Mouse (Mus musculus) c-Kit-positive CD71-positive TER-119-positive erythroid progenitor cells, embryonic 14.5 days (primary cell): ENCODE measurements around the gene Atp13a2.
A peak's percentile ranks its signal among the peaks of the same experiment; 100 is the strongest.

Experiments
- DNase-seq: peaks from one replicate; pipeline ENCODE4 v3.0.0-alpha.2; 2013; ENCODE audit warnings: low spot score

Atp13a2 gene

GRCm38 (mm10) chr4:140986711-140987395 is at the start of gene Atp13a2:
Atp13a2 (plus strand) TSS chr4:140986873.
- peak; percentile 72 for DNase-seq

GRCm38 (mm10) chr4:140944356-140944755 is 42.3 kb upstream of the Atp13a2 start:
- DNase-seq = no peak

- no peak for DNase-seq
These were observed 41.7 kb upstream of the Atp13a2 start for GRCm38 (mm10) chr4:140944961-140945442.

GRCm38 (mm10) chr4:140945571-140945970 is 41.1 kb upstream of the Atp13a2 start:
- DNase-seq = no peak

- DNase-seq = no peak
These were observed 40.6 kb upstream of the Atp13a2 start for GRCm38 (mm10) chr4:140946048-140946447.

GRCm38 (mm10) chr4:140946580-140947205 is 40.0 kb upstream of the Atp13a2 start:
- no peak for DNase-seq

- DNase-seq = no peak
These were observed 38.9 kb upstream of the Atp13a2 start for GRCm38 (mm10) chr4:140947487-140948440.

- DNase-seq = no peak
These were observed 38.2 kb upstream of the Atp13a2 start for GRCm38 (mm10) chr4:140948481-140948880.

- no peak for DNase-seq
These were observed 37.6 kb upstream of the Atp13a2 start for GRCm38 (mm10) chr4:140949052-140949451.

- DNase-seq = no peak
These were observed 37.1 kb upstream of the Atp13a2 start for GRCm38 (mm10) chr4:140949616-140950015.

- DNase-seq = no peak
These were observed 36.1 kb upstream of the Atp13a2 start for GRCm38 (mm10) chr4:140950574-140950973.

- no peak for DNase-seq
These were observed 34.6 kb upstream of the Atp13a2 start for GRCm38 (mm10) chr4:140951861-140952641.

- no peak for DNase-seq
These were observed 29.5 kb upstream of the Atp13a2 start for GRCm38 (mm10) chr4:140957131-140957702.

- DNase-seq = peak; percentile 64
These were observed 28.9 kb upstream of the Atp13a2 start for GRCm38 (mm10) chr4:140957725-140958124.

- no peak for DNase-seq
These were observed 28.4 kb upstream of the Atp13a2 start for GRCm38 (mm10) chr4:140958319-140958718.

- DNase-seq = no peak
These were observed 27.5 kb upstream of the Atp13a2 start for GRCm38 (mm10) chr4:140959128-140959679.

- no peak for DNase-seq
These were observed 26.8 kb upstream of the Atp13a2 start for GRCm38 (mm10) chr4:140959715-140960479.

- DNase-seq = peak; percentile 92
These were observed 25.7 kb upstream of the Atp13a2 start, which contains the start of gene Sdhb for GRCm38 (mm10) chr4:140960781-140961466. Sdhb (plus strand) TSS chr4:140961203.

GRCm38 (mm10) chr4:140961467-140962206 is 25.0 kb upstream of the Atp13a2 start:
- no peak for DNase-seq
